Mouse (Mus musculus) spleen, adult 2 months (tissue): ENCODE measurements at regions not wholly inside any gene's neighbourhood (a gene's known extent, or its start where the extent isn't known, plus 50 kb on each side); places are given as distances from the start of the nearest gene placed in this dataset.

Source experiments
- DNase-seq, 2 experiments: peaks; one replicate each; pipeline versions ENCODE4 v3.0.0 to v3.0.0-alpha.2; 2012 to 2021; ENCODE audit warnings: low spot score in 2 of 2, low read depth in 1 of 2
- H3K27ac ChIP-seq: fragments of 200-500 bp; 2 replicates; pipeline ENCODE4 v1.5.1; 2012; ENCODE audit warnings: low read length, inconsistent platforms; ENCODE audit not compliant: insufficient read depth
- H3K27me3 ChIP-seq: fragments of 200-500 bp; 2 replicates; pipeline ENCODE4 v1.6.1; 2012; ENCODE audit warnings: mild to moderate bottlenecking, moderate library complexity, low read length, inconsistent platforms; ENCODE audit not compliant: control insufficient read depth, insufficient read depth
- H3K36me3 ChIP-seq: fragments of 200-500 bp; 2 replicates; pipeline ENCODE4 v1.6.1; 2012; ENCODE audit warnings: mild to moderate bottlenecking, low read length, inconsistent platforms; ENCODE audit not compliant: control insufficient read depth, insufficient read depth
- H3K4me1 ChIP-seq: fragments of 200-500 bp; 2 replicates; pipeline ENCODE4 v1.6.1; 2011; ENCODE audit warnings: inconsistent platforms; ENCODE audit not compliant: control insufficient read depth, insufficient read depth, insufficient read length
- H3K4me3 ChIP-seq: fragments of 200-500 bp; 2 replicates; pipeline ENCODE4 v1.5.1; 2011; ENCODE audit warnings: mild to moderate bottlenecking, inconsistent platforms; ENCODE audit not compliant: insufficient read depth, insufficient read length; ENCODE audit errors: extremely low read depth
- CTCF ChIP-seq: fragments of 200-500 bp; IDR thresholded peaks from 2 replicates; pipeline ENCODE4 v1.5.1; 2011; ENCODE audit warnings: mild to moderate bottlenecking, inconsistent platforms; ENCODE audit not compliant: insufficient read depth, insufficient read length, insufficient replicate concordance; ENCODE audit errors: extremely low read depth
- POLR2A ChIP-seq: fragments of 200-500 bp; IDR thresholded peaks from 2 replicates; pipeline ENCODE4 v1.6.1; 2011; ENCODE audit warnings: low read depth, low read length, inconsistent platforms
- WGBS: fragments of 180-500 bp; shearing (Covaris S2); methylation state at CpG from one replicate; pipeline ENCODE4 v1.1.7; 2018; 5-methylcytosine and 5-hydroxymethylcytosine counted together

DNA sequence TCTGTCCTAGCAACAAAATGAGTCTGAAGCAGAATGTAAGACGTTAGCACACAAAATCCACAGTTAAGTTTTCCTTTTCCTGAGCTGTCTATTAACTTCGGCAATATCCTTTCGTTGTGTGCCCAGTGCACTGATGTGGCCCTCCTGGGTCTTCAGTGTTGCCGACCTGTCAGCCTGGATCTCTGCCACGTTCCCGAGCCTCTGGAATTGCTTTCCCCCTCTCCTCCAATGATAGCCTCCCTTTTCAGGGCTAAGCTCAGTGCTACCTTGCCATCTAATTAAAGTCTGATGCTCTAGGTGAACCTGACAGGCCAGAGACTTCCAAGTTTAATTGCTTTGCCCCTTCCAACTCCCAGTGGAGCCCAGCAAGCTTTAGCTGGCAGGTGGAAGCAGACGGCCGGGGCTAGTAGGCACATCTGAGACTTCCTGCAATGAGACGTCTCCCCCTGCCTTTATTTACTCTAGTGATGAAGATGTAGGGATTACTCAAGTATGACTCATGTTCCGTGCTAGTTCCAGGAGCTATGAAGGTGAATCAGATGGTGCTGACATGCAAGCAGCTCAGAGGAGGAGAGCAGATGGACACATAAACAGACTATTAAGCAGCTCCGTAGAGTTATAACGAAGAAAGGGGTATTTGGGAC is 894.3 kb upstream of the Car8 start:
- Histone ChIP-seq H3K27ac (no peak overlapping the region), H3K4me3 (no peak overlapping the region), H3K27me3 (no peaks in the 10 kb centered on the region), H3K36me3 (no peaks in the 10 kb centered on the region), H3K4me1 (no peaks in the 10 kb centered on the region)
- WGBS, result 88% methylated on average over 12 of the region's 12 CpGs
- no peak for TF ChIP-seq POLR2A
- TF ChIP-seq CTCF, result no peak
- DNase-seq, result no peak

DNA sequence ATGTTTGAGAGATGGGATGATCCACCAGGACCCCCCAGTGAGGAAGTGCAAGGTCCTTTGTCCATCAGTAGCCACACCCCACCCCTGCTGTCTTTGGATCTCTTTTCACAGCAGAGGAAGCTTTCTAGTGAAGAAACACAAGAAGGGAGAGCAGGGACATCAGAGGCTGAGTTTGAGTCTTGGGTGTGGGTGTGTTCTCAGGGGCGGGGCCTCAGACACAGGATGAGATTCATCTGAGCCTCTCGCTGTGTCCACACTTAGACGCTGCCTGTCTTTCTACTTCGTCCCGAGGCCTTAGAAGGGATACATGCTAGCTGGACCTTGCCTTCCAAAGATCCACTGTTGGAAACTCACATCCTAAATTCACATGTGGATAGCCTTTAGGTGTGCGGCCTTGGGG is 893.5 kb upstream of the Car8 start:
- Histone ChIP-seq H3K4me3 (no peak overlapping the region), H3K27ac (no peak overlapping the region), H3K4me1 (no peaks in the 10 kb centered on the region), H3K36me3 (no peaks in the 10 kb centered on the region), H3K27me3 (no peaks in the 10 kb centered on the region)
- WGBS, result 82% methylated on average over 6 of the region's 6 CpGs
- TF ChIP-seq CTCF, result no peak
- TF ChIP-seq POLR2A, result no peak
- no peak for DNase-seq

DNA sequence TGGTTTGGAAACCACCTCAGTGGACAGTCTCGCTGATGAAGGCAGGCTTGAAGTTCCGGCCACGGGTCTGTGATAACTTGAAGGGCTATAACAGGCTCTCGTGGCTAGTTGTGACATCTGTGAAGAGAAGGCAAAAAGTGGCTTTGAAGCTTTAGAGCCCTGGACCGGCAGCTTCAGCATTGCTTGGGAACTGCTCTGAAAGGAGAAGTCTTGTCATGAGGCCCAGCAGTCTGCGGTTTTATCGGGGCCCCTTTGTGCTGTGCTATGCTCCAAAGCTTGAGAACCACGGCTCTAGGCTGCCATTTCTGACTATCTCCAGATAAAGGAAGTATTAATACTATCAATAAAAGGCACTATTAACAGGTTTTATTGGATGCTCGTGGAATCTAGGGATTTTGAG is 892.8 kb upstream of the Car8 start:
- Histone ChIP-seq H3K27ac (peak overlapping the region; percentile 1; the same call in 1 of the 2 replicates), H3K4me3 (no peak overlapping the region), H3K27me3 (no peaks in the 10 kb centered on the region), H3K36me3 (no peaks in the 10 kb centered on the region), H3K4me1 (no peaks in the 10 kb centered on the region)
- WGBS, result 27% methylated on average over 9 of the region's 9 CpGs
- TF ChIP-seq CTCF (no peak), POLR2A (no peak)
- DNase-seq, result peak in 1 of 2 experiments; percentile 33

DNA sequence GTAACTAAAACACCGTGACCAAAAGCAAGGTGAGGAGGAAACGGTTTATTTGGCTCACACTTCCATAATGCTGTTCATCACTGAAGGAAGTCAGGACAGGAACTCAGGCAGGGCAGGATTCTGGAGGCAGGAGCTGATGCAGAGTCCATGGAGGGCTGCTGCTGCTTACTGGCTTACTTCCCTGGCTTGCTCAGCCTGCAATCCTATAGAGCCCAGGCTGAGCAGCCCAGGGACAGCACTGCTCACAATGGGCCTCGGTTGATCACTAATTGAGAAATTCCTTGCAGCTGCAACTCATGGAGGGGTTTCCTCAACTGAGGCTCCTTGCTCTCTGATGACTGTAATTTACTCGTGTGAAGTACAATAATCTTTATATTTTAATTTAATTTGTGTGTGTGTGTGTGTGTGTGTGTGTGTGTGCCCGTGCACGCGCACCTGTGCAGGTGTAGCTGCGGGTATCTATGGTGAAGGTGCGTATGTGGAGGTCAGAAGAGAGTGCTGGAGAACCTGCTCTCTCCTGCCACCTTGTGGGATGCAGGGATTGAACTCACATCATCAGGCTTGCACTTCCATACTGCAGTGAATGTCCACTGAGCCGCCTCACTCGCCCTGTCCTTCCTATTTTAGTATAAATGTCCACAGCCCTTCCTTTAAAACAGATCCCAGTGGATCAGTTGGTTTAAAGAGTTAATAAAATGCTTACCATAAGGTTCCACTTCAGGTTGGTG is 886.6 kb upstream of the Car8 start:
- H3K27ac ChIP-seq, result no peak overlapping the region
- 58% methylated on average over 11 of the region's 11 CpGs for WGBS
- TF ChIP-seq CTCF (0 out of 2 replicates have a peak, but pooled peaks have one; percentile 9), POLR2A (no peak)
- no peak for DNase-seq
- no peak overlapping the region for H3K4me3 ChIP-seq
- H3K27me3 ChIP-seq, result no peaks in the 10 kb centered on the region
- no peaks in the 10 kb centered on the region for H3K4me1 ChIP-seq
- H3K36me3 ChIP-seq, result no peaks in the 10 kb centered on the region

DNA sequence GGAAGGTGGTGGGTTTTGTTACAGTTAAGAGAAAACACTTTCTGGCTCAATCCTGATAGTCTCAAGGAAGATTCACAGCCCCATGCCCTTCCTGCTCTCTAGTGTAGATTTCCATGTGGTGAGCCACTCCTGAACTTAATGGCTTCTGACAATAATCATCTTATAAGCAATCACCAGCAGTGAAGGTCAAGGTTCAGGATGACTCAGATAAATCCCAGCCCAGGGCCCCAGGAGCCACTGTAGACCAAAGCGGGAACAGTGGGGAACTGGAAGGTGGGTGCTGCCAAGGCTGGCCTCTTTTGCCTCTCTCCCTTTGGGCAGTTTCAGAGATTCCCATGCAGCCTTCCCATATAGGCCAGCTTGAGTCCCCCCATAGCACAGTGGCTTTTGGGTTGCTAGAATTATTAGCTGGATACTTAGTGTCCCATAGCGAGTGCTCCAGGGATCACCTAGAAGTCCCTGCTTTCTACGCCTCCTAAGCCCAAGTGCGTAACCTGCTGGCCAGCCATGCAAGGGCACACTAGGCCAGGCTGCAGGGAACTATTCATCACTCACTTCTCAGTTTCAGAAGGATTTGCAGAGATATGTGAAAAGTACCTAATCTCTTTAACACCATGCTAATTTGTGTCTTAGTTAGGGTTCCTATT is 885.9 kb upstream of the Car8 start:
- no peak overlapping the region for H3K27ac ChIP-seq
- H3K27me3 ChIP-seq, result no peaks in the 10 kb centered on the region
- TF ChIP-seq POLR2A (no peak), CTCF (no peak)
- no peak for DNase-seq
- no peaks in the 10 kb centered on the region for H3K36me3 ChIP-seq
- H3K4me3 ChIP-seq, result no peak overlapping the region
- no peaks in the 10 kb centered on the region for H3K4me1 ChIP-seq
- 95% methylated on average over 4 of the region's 4 CpGs for WGBS

DNA sequence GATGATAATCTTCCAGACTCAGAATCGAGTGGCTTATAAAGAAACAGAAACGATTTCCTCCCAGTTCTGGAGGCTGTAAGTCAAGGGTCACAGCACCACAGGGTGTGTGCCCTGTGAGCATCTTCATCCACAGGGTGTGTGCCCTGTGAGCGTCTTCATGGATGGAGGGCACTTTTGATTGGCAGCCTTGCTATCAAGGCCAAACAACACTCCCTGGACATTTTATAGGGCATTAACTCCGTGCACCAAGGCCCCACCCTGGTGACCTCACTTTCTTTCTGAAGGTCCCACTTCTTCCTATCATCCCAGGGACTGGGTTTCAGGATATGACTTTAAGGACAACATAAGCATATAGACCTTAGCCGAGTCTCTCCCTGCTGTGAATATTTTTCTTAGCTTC is 885.3 kb upstream of the Car8 start:
- DNase-seq, result no peak
- TF ChIP-seq CTCF, result no peak
- no peak for TF ChIP-seq POLR2A
- Histone ChIP-seq H3K4me3 (no peak overlapping the region), H3K4me1 (no peaks in the 10 kb centered on the region), H3K27me3 (no peaks in the 10 kb centered on the region), H3K27ac (no peak overlapping the region), H3K36me3 (no peaks in the 10 kb centered on the region)
- 78% methylated on average over 5 of the region's 5 CpGs for WGBS

DNA sequence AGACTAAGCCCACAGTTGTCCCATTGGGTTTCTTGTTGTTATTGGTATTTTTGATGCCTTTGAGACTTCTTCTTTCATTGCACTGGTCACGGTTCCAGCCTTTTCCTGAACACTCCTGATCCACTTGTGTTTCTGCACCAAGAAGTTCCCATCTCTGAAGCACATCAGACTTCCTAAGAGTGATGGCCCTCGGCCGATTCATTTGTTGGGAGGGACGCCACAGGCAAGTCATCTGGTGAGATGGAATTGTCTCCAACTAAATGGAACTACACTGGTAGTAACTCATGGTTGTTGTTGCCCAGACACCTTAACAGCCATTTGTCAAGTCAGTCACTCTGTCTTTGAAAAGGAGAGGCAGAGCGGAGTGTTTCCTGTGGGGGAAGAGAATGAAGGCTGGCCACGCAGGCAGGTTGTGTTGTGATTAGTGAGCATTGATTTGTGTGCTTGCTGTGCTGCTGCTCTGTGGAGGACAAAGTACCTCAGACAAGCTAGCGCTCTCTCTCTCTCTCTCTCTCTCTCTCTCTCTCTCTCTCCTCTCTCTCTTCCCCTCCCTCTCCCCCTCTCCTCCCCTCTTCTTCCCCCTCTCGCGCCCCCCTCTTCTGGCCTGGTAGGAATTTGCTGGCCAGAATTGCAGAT is 884.7 kb upstream of the Car8 start:
- no peak overlapping the region for H3K4me3 ChIP-seq
- no peak for DNase-seq
- no peaks in the 10 kb centered on the region for H3K4me1 ChIP-seq
- H3K36me3 ChIP-seq, result no peaks in the 10 kb centered on the region
- WGBS, result 88% methylated on average over 9 of the region's 9 CpGs
- no peaks in the 10 kb centered on the region for H3K27me3 ChIP-seq
- TF ChIP-seq POLR2A (no peak), CTCF (no peak)
- no peak overlapping the region for H3K27ac ChIP-seq
